Mouse (Mus musculus): ENCODE measurements at regions not wholly inside any gene's neighbourhood (a gene's known extent, or its start where the extent isn't known, plus 50 kb on each side); places are given as distances from the start of the nearest gene placed in this dataset.

DNA sequence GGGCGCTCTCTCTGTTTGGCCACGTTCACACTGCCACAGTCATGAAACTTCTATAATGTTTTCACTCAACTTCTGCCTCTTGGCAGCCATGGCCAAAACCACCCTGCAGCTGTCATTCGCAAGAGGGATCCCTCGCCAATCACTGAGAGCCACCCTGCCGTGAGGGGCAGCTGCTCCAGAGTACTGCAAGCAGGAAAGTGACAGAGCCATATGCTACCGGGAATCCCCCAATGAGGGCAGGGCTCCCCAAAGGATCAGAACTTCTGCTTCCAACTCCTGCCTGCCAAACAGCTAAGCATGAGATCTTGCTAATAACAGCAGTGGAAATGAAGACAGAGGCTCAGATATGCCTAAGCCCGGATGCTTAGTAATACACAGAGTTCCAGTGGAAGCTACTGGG lies 52.0 kb upstream of the Man2a1 start:
- TF ChIP-seq CTCF (IDR thresholded peaks at IDR 0.05; ENCODE audit: low read depth) (no peak), EP300 (optimal IDR thresholded peaks at IDR 0.05) (no peak)
